Mouse (Mus musculus): Measurements from ENCODE around the gene Sema4f.
A peak's percentile ranks its signal among the peaks of the same experiment; 100 is the strongest.

Sema4f gene

DNA sequence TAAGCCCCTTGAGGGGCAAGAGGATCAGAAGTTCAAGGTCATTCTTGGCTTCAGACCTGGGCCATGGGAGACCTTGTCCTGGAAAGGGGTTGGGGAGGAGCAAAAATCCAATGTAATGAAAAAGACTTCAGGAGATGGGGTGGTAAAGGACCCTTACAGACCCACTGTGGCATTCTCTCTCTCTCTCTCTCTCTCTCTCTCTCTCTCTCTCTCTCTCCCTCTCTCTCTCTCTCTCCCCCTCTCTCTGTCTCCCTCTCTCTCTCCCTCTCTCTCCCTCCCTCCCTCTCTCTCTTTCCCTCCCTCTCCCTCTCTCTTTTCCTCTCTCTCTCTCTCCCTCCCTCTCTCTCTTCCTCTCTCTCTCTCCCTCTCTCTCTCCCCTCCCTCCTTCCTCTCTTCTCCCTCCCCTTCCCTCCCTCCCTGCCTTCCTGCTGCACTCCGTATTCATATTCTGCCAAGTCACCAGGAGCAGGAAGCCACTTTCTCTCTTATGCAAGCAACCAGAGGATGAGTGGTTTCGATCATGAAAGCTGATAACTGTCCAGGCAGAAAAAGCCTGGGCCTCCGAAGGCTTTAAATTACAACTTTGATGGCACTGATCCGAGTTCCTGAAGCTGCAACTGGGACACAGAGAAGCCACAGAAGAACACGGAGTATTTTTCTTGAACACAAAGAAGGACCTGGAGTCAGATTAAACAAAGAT lies 67.8 kb downstream of the Sema4f start:
- DNase-seq (ENCODE audit: low read depth, low spot score), result peak; percentile 33

DNA sequence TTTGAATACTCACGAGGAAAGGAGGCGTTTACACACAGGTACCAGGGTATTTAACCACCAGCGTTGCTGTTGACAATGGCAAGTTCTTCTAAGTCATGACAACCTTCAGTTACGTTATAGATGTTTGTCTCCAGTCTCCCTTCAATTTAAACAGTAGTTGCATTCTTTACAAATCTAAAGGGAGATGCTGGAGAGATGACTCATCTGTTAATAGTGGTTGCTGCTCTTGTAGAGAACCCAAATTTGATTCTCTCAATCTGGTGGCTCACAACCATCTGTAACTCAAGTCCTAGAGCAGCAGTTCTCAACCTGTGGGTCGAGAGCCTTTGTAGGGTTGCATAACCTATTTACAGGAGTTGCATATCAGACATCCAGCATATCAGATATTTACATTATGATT lies 71.1 kb downstream of the Sema4f start:
- DNase-seq (ENCODE audit: low read depth, low spot score), result peak; percentile 16

DNA sequence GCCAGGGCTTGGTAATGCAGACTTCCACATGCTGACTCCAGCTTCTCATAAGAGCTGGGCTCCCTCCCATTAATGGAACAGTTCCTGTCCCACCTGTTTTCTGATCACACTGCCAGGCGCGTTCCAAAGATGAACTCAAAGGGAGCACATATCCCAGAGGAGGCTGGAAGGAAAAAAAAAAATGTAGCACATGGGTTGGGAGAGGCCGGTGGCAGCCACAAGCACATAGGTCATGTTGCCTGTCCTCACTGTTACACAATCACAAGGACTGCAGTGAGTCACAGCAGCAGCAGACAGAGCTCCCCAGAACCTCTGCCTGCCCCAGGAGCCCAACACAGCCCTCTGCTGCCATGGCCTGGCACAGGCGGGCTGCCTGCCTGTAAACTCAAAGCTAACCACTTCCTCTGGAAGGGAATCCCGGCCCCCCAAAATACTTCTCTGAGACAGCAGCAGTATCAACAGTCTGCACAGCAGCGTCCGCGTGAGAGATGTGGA lies 76.1 kb downstream of the Sema4f start:
- peak; percentile 37 for DNase-seq (ENCODE audit: low read depth, low spot score)

DNA sequence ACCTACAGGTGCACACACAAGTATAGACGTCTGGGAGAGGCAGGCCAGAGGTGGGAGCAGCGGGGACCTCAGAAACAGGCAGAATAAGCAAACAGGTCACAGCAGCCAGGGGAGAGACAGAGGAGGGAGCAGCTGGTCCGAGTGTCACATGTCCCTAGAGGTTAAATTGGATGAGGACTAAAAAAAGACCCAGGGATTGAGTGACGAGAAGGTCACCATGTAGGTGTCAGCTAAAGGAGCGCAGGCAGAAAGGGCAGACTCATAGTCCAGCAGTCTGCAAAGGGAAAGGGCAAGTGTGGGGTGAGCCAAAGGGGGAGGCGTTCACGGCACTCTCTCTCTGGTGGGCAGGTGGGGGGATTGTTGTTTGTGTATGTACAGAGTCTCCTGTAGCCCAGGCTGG lies 77.1 kb downstream of the Sema4f start:
- no peak for DNase-seq (ENCODE audit: low read depth, low spot score)

DNA sequence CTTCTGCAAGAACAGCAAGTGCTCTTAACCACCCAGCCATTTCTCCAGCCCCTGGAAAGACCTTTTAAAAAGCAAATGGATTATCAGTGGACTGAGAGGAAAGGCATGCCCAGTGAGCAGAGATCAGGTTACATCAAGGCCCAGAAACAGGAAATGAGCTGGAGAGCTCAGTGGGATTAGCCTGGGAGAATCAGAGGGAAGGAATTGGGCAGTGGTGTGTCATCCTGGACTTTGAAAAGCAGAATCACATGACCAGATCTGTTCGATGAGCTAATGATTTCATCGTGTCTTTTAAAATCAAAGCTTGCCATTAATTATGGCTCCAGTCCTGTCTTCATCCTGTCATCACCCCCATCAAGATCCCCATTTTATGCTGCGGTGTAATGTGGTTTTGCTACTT lies 77.5 kb downstream of the Sema4f start:
- DNase-seq (ENCODE audit: low read depth, low spot score), result no peak
